14 mouse cellular contexts compared by ENCODE assay signal in genomic region chr10:14471039-14471550, GRCm38 (mm10).
"Had no signal": no experiment of that assay in that cellular context is flagged by ENCODE, and none has a peak within 500 bp of the region (broad histone marks: within the 10 kb centered on the region; RNA-seq: fewer than 3 reads in every experiment).

No protein-coding gene starts in this region.

- H3K4me2 ChIP-seq: liver, embryonic 11.5 days; liver, embryonic 15.5 days; midbrain, embryonic 12.5 days; neural tube, embryonic 13.5 days had no signal

- H3K9me3 ChIP-seq: limb, embryonic 10.5 days; liver, embryonic 15.5 days; midbrain, embryonic 12.5 days; neural tube, embryonic 13.5 days had no signal

- H3K4me3 ChIP-seq: layer of hippocampus, adult 2 months; limb, embryonic 10.5 days; liver, embryonic 15.5 days; midbrain, embryonic 12.5 days; neural tube, embryonic 13.5 days had no signal

- DNase-seq: kidney, adult 11 months; kidney, postnatal 10 days; kidney, postnatal 4 days; retina, postnatal 1 day; right cerebral cortex, postnatal 4 days; spleen, adult 18-20 months; thymus, adult 18-20 months; thymus, postnatal 14 days had no signal

- H3K9ac ChIP-seq: liver, embryonic 15.5 days; midbrain, embryonic 12.5 days; neural tube, embryonic 13.5 days had no signal

- H3K27me3 ChIP-seq: liver, embryonic 15.5 days; midbrain, embryonic 12.5 days; neural tube, embryonic 13.5 days had no signal

- H3K4me1 ChIP-seq: limb, embryonic 10.5 days; liver, embryonic 15.5 days; midbrain, embryonic 12.5 days; neural tube, embryonic 13.5 days had no signal

- H3K36me3 ChIP-seq: limb, embryonic 10.5 days; liver, embryonic 15.5 days; midbrain, embryonic 12.5 days; neural tube, embryonic 13.5 days had no signal

- H3K27ac ChIP-seq: layer of hippocampus, adult 2 months; limb, embryonic 10.5 days; liver, embryonic 15.5 days; midbrain, embryonic 12.5 days; neural tube, embryonic 13.5 days had no signal
